Mouse (Mus musculus): ENCODE data around the gene Zc3h12c.
A peak's percentile ranks its signal among the peaks of the same experiment; 100 is the strongest.

The Zc3h12c gene

DNA sequence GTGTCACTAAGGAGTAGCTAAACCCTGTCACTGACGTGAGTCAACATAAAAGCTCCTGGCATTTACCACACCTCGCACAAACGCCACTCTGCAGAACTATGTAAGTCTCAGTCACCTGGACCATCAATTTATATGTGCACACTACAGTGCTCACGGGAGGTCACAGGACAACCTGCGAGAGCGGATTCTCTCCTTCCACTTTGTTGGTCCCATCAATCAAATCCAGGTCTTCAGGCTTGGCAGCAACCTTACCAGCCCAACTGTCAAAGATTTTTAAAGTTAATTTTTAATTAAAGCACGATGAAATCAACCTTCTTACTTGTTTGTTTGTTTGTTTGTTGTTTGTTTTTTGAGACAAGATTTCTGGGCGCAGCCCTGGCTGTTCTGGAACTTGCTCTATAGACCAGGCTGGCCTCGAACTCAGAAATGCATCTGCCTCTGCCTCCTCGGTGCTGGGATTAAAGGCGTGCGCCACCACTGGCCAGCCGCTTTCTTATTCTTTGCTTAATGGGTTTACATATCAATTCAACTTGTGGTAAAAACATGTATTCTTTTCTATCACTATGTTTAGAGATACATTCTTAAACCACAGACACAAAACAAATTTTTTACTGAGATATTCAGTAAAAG lies 3.2 kb downstream of the Zc3h12c start:
- no peak for DNase-seq

DNA sequence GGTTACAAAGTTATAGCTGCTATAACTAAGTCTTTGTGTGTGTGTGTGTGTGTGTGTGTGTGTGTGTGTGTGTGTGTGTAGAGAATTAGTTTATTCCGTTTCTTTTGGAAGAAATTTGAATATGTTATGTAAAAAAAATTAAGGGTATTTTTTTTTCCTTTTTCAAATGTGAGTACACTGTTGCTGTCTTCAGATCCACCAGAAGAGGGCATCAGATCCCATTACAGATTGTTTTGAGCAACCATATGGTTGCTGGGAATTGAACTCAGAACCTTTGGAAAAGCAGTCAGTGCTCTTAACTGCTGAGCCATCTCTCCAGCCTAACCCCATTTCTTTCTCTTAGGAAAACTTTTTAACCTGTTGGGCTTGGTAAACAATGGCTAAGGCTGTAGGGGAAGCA lies 7.9 kb downstream of the Zc3h12c start:
- no peak for DNase-seq

DNA sequence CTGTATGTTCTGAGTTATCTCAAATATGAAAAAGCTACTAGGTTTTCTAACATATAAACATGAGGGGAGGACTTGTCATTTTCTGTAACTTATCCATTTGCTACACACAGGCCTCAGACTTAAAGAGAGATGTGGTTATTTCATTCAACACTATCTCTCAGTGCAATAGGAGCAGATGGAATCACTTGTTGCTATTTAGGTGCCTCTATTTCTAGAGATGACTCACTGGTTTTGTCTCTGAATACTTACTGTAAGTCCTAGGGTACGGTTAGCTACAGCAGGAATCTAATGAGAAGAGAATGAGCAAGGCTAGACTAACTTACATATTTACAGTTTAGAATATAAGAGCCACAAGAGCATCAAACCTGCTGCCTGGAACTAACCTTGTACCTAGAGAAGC lies 9.8 kb downstream of the Zc3h12c start:
- no peak for DNase-seq

DNA sequence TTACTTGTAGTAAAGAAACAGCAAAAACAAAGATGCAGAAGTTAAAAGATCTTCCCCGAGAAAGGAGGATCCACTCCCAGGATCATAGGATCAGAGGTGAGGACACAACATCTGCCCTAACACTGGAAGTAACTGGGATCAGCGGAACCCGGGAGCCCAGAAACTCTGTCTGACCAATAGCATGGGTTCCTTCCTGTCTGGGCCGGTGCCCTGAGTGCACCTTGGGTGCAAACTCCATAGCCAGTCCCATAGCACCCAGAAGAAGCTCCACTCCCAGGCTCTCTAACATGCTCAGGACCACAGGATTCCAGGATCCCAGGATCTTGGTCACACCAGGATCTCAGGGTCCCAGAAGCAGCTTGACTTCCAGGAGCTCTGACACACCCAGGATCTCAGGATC lies 13.0 kb downstream of the Zc3h12c start:
- no peak for DNase-seq

DNA sequence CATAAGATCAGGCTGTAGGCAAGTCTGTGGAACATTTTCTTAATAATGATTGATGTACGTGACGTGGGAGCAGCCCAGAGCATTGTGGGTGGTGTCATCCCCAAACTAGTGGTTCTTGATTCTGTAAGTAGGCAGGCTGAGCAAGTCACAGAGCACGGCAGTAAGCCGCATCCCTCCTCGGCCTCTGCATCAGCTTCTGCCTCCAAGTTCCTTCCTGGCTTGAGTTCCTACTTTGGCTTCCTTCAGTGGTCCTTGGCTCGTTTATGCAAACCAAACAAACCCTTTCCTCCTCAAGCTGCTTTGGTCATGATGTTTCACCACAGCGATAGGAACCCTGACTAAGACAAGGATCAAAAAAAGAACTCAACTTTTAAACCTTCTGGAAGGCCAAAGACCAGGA lies 14.1 kb downstream of the Zc3h12c start:
- DNase-seq, result no peak

DNA sequence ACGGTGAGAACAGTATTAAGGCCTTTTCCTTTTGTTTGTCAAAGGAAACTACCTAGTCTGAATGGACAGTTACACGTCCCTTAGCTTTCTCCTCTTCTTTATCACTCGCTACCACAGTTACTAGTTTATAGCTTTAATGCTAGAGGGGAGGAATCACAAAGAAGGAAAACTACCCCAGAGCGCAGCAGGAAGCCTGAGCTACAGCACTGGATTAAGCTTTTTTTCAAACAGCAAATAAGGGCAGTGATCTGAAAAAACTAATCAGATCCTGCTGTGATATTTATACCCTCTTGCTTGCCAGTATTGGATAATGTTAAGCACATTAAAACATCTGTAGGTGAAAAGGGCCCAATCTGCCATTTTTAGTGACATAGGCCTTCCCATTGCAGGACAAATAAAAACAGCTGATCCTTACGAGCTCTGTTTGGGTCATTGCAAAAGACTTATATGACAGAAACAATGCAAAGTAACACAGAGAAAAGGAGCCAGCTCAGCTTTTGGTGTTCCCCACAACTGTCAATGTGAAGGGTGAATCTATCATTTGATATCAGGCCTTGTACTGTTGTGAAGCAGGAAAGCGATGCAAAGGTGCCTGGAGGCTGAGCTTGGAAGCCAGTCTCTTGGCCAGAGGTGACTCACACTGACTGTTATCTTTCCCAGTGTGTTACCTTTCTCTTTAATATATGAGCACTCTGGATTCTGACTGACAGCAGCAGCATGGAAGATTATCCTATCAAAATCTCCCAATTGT lies 16.1 kb downstream of the Zc3h12c start:
- DNase-seq, result no peak

DNA sequence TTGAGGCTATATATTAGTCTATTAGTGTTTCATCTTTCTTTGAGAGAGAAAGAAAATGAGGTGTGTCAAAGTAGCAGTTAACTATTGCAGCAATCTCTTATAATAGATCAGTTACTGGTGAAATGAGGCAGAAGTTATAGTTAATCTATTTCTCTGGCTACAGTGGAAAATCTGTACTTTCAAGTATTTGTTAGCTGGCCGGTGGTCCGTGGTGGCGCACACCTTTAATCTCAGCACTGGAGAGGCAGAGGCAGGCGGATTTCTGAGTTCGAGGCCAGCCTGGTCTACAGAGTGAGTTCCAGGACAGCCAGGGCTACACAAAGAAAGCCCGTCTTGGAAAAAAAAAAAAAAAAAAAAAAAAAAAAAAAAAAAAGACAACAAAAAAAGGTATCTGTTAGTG lies 18.6 kb downstream of the Zc3h12c start:
- DNase-seq, result no peak

DNA sequence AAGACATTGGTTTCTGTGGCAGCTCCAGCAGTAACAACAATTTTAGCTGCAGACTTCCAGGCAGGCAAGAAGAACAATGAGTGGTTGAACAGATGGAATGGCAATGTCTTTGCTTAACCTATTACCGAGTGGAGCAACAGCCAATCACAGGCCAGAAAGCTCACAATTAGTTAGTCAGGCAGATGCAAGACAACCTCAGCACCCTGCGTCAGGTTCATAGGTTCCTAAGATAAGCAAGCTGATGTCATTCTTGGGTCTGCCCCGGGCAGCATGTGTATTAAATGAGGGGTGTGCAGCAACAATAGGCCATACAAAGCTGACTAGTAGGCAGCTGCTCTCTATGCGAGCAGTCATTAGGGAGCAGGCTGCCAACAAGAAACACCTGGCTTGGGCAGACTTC lies 19.1 kb downstream of the Zc3h12c start:
- no peak for DNase-seq

DNA sequence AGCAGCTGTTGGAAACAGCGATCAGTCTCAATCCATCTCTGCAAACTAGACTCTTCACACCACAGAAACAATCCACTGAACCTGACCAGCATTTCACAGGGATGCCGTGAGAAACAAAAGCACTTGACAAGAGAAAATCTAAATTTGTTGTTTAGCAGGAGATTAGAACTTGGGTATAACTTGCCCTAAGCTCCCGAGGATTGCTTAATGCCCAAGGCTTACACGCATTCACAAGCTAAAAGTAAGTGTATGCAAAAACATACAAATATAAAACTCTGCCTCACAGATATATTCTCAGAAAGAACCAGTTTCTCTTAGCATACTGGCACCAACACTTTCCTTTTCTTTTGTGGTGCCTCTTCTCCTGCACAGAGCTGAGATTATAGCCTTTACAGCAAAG lies 19.5 kb downstream of the Zc3h12c start:
- DNase-seq, result no peak

DNA sequence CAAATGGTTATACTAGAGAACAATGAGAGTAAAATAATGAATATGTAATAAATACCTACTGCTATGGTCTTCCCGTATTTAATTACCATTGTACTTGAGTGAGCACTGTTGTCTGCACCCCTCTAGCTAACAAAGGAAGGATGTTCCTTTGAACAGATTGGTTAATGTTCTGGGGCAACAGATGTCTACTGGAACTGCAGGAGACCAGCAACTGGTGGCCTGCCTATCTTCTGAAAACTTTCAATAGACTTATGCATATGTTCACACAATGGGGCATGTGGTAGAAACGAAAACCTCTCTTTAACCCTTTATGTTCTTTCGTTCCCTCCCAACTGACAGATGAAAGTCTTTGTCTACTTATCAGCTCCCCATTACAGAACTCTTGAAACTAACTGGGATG lies 20.1 kb downstream of the Zc3h12c start:
- DNase-seq, result no peak

DNA sequence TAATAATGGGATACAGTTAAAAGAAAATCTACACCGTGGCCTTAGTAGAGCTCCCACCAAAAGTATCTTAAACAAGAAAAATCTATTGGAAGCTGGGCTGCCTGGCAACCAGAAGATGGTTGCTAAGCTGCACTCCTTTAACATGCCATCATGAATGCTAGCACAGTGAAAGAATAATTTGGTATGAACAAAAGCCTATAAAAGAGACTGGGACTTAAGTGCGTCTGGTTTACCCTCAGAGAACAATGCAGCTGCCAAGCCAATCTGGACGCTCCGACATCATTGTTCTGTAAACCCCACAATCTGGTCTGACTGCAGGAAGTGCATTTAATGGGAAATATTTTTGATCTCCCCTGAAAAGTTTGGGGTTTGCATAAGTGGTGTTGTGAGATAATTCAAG lies 22.1 kb downstream of the Zc3h12c start:
- no peak for DNase-seq

DNA sequence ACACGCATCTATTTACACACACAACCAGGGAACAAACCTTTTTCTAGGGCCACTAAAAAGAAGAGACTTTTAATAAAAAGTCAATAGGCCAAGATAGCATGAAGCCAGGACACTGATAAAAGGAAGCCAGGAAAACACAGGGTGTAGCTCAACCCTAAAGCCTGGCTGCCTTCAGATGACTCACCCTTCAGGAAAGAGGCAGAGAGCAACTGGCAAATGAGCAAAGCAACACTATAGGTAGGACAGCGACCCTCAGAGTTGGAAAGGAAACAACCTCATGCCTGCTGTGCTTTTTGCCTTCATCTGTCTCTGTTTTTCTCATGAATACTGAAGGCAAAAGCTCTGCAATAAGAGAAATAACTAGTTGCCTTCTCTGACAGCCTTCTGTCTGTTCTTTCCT lies 35.6 kb downstream of the Zc3h12c start:
- DNase-seq, result no peak

DNA sequence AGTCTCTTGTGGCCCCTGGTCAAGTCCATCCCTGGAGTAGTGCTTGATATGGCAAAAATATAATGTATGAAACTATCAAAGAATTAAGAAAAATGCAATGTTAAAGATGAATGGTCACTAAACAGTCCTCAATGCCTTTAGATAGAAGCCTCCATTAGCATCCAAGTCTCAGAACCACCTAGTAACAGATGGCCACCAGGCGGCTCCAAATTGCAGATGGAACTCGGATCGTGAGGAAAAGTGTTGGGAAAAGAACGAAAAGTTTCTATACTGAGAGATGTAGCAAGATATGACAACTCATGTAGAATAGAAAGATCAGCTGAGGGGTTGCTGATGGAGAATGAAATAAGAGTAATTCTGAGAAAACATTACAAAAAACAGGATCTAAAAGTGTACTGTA lies 38.0 kb downstream of the Zc3h12c start:
- DNase-seq, result no peak

DNA sequence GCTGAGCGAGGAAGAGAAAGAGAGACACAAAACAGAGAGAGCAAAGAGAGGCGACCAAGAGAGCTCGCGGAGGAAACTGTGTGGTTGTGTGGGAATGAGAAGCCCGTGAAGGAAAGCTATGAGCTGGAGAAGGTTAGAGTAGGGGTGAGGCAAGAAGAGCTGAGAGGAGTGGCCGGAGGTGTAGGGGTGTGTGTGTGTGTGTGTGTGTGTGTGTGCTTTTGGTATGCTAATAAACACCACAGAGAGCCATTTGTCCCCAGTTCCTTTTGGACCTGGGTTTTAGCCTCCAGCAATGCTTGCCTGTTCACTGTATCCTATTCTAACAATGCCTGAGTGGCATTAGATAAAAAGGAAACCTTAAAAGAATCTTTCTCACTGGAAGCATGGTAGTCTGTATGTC lies 43.1 kb downstream of the Zc3h12c start:
- DNase-seq, result no peak

DNA sequence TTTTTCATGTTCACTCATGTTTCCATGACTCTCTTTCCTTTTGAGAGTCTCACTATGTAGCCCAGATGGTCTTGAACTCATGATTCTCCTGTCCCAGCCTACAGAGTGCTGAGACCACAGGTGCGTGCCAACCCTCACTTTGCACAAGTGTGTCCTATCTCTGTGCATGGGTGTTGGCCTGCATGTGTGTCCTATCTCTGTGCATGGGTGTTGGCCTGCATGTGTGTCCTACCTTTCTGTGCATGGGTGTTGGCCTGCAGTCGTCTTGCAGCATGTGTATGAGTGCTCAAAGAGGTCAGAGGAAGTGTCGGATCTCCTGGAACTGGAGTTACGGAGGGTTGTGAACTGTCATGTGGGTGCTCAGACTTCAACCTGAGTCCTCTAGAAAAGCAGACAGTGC lies 49.2 kb downstream of the Zc3h12c start:
- DNase-seq, result no peak

DNA sequence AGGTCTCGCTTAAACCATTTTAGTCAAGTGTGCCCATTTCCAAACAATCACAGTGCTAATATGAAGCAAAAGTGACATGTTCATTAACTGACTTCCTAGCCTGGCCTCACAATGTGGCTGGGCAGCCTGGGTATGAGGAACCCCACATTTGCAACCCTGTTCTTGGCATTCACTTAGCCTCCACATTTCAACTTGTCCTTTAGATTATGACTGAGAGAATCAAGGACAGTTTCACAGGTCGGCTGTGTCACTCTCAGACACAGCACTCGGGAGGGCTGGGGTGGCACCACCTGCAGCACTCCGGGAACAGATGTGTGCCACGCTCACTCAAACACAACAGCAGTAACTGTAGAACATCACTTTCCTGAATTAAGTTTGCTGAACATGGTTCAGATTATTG lies 55.3 kb downstream of the Zc3h12c start:
- DNase-seq, result no peak

DNA sequence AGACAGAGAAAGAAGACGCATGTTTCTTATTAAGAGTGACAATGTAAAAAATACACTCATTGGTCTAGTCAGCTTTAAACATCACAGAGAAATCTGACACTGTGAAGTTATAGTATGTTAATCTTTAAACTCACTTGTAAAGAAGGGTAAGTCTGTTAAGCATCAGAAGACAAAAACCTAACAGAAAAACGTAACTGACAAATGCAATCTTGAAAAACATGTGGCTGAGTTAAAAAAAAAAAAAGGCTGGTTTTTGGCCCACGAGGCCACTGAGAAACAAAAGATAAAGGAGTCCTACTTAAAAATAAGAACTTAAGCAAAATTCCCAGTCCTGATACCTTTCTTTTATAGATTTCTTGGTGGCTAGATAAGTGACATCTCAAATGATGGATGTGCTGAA lies 57.6 kb downstream of the Zc3h12c start:
- no peak for DNase-seq

DNA sequence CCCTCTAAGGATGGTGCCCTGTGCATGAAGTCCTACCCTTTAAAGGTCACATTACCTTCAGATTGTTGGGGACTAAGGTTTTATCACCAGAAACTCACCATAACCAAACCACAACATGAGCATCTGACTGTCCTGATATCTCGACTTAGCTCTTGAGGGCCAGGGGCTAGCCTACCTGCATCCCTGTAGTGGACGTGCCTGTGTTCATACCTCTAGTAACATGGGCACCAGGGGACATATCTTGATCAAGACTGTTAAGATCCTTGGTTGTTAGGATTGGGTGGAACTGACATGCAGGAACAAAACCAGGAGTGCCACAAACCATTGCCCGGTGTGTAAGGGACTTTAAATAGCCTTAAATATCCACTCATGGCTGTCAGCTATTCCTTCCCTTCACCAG lies 61.2 kb downstream of the Zc3h12c start:
- DNase-seq, result no peak

DNA sequence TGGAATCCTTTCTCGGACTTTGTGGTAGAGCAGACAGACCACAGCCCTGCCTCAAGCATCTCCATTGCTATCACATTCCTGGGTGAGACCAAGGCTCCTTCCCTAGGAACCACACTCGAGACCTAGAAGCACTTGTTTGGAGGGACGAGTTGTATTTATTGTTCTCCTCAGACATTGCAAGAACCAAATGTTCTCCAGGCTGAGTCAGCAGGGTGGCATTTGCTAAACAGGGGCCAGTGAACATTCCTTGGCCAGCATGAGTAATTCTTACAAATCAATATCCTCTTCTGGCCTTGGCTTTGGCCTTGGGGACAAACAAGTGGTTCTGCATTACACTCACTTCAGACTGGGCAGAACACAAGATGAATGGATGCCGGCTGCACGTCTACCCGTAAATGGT lies 62.9 kb downstream of the Zc3h12c start:
- no peak for DNase-seq

DNA sequence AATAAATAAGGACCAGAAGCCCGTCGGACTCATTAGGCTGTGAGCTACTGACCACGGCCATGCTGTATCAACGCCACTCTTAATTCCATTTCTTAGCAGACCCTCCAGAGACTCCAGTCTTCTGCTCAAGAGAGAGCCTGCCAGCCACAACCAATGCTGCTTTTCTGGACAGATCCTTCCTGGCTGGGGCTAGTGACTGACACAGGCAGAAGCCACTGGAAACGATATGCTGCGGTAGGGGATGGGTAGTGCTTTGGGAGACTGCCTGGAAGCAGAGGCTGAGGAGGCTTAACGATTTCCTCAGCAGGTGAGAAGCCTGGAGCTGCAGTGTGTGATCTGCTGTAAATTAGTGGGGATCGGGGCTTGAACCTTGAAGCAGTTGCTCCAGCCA lies 64.2 kb downstream of the Zc3h12c start:
- DNase-seq, result no peak

DNA sequence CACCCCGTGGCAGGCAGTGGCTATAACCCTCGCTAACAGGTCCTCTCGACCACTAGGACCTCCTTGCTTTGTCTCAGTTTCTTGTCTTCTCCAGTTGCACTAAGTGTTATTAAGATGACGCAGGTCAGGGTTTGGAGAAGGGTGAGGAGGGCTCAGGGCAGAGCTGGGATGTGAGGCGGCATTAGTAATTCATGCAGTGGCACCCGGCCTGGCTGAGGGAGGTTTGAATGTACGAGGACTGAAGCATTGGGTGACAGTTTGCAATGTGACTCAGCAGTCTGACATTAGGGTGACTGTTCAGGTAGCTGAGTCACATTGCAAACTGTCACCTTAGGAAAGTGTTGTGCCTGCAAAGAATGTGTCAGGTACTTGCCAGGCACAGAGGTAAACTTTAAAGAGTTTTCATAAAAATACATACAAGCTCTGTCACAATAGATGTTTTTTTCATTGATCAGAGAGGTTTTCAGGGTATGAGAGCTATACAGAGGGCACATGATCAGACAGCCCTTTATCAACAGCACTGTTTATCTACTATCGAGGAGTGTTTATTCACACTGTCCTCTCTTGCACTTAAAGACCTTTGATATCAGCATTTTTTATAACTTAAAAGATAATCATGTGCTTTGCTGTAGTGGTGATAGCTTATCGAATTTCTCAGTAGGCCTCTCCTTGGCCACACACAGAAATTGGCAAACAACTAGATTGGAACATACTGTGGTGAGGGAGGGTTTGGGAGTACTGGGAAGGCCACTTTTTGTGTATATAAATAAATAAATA lies 64.7 kb downstream of the Zc3h12c start:
- DNase-seq, result no peak

DNA sequence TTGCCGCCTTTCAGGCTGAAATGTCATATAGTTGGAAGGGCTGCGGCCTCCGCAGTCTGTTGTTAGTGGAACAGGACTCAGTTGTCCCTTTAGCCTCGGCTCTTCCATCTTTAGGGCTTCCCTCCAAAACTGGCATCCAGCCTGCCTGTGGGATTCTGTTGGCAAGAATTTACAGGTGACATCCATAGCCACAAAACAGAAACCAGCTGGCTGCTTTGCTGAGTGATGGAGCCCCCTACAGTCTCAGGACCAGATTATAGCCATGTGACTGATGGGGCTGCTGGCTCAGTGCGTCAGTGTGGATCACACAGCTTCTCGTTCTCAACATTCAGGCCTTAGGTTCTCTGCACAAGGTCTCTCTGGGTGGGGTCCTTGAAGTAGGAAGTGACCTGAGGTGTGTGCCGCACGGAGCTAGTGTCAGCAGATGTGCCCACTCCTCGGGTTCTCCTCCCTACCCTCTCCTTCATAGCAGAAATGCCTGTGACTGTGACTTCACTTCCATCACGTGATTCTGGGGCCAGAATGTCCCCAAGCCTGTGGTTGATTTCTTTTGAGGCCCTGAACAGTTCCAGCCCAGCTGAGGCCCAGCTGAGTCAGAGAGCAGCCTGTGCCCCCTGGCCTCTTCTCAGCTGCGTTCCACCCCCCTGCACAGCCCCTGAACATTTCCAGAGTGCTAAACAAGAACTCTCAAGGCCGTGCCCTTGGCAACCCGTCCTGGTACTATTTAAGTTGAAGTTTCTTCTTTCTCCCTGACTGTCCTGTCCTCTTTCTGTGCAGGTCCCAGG lies 66.1 kb downstream of the Zc3h12c start:
- peak; percentile 47 for DNase-seq

DNA sequence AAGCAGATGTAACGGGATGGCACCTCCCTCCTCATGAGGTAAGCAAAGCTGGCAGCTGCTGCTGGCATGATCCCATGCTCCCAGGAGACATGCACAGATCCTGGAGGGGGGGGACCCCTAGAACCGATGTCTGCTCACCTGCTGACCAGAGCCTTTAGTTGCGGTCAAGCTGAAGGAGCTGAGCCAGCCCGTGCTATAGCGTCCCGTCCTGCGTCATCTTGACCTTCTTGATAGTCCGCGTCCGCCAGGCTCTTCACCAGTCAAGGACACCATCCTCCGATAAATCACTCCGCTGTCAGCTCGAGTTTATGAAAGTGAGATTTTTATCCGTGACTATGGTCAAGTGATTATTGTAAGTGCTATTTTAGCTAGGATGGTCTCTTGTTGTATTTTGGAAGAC lies 67.9 kb downstream of the Zc3h12c start:
- no peak for DNase-seq

DNA sequence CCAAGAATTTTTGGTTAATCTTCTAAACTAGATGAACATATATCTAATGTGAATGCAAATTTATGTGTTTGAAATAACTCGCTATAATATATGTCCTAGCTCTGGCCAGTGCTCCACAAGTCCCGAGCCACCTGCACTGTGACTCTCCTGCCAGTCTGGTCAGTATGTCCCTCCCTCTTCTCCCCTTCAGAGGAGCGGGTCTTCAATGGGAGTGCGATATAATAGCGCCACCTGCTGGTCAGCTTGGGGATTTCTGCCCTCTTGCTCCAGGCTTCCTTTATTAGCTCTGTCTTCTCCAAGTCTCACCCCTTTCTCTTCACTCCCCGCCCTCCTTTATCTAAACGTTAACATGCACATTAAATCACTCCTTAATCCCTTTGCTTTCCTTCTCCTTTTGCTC lies 69.8 kb downstream of the Zc3h12c start:
- peak; percentile 72 for DNase-seq
